Mouse (Mus musculus): ENCODE measurements around the gene Slc46a1. TPM values are rescaled to one million over a fixed set of nuclear protein-coding genes. Genes with fewer than 3 reads are reported as not detected.
A peak's percentile ranks its signal among the peaks of the same experiment; 100 is the strongest.

The Slc46a1 gene
- total and polyA plus RNA-seq, 3 experiments, result 8.3 to 11.6 TPM; not detected in 1

DNA sequence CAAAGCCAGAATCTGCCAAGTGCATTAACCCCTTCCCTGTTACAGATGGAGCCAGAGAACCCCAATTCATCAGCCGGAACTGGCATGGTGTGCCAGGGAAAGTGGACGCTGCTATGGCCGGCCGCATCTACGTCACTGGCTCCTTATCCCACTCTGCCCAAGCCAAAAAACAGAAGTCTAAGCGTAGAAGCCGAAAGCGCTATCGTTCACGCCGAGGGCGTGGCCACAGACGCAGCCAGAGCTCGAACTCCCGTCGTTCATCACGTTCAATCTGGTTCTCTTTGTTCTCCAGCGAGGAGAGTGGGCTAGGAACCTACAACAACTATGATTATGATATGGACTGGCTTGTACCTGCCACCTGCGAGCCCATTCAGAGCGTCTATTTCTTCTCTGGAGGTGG is 36.0 kb downstream of the Slc46a1 start:
- H3K79me2 ChIP-seq (ENCODE audit: control insufficient read depth, insufficient read depth, low read length, poor library complexity), result no peaks in the 10 kb centered on the region
- no peaks in the 10 kb centered on the region; a peak in 1 of 4 replicates for H3K27me3 ChIP-seq (ENCODE audit: control insufficient read depth in 1 of 2, insufficient read depth in 2 of 2, low read length in 2 of 2)
- peak; percentile 84 for DNase-seq (ENCODE audit: low read depth, low spot score)
- H3K4me3 ChIP-seq (ENCODE audit: control insufficient read depth in 1 of 2, insufficient read depth in 1 of 2, low read depth in 2 of 2, low read length in 2 of 2), result no peak overlapping the region
- H3K27ac ChIP-seq (ENCODE audit: control insufficient read depth, low read depth, low read length), result no peak overlapping the region
- TF ChIP-seq GATA1 (IDR thresholded peaks at IDR 0.05; ENCODE audit: low read depth, low read length), result peak; percentile 2; the same call in 1 of the 2 replicates
- no peak for TF ChIP-seq UBTF (IDR thresholded peaks at IDR 0.05; ENCODE audit: borderline replicate concordance, insufficient read depth, low read depth, low read length)
- no peak for TF ChIP-seq POLR2AphosphoS5 (IDR thresholded peaks at IDR 0.05; ENCODE audit: borderline replicate concordance, low read depth, low read length)
- TF ChIP-seq TCF12 (IDR thresholded peaks at IDR 0.05; ENCODE audit: low read depth, low read length), result no peak
- no peak for TF ChIP-seq MXI1 (IDR thresholded peaks at IDR 0.05; ENCODE audit: low read depth, low read length)
- H3K4me1 ChIP-seq (ENCODE audit: control insufficient read depth in 1 of 2, insufficient read depth in 2 of 2, low read length in 2 of 2), result peaks cover 0 to 26% of the 10 kb centered on the region in 2 experiments; a peak in 3 of 4 replicates
- no peak overlapping the region for H3K9ac ChIP-seq (ENCODE audit: control insufficient read depth, low read depth, low read length, poor library complexity, severe bottlenecking)
- no peaks in the 10 kb centered on the region for H3K9me3 ChIP-seq (replicated peaks; ENCODE audit: insufficient read depth, low read length)
- H3K36me3 ChIP-seq (ENCODE audit: control insufficient read depth in 1 of 2, insufficient read depth in 2 of 2, low read length in 2 of 2), result peaks cover 3 to 7% of the 10 kb centered on the region in 2 experiments; a peak in 3 of 4 replicates

DNA sequence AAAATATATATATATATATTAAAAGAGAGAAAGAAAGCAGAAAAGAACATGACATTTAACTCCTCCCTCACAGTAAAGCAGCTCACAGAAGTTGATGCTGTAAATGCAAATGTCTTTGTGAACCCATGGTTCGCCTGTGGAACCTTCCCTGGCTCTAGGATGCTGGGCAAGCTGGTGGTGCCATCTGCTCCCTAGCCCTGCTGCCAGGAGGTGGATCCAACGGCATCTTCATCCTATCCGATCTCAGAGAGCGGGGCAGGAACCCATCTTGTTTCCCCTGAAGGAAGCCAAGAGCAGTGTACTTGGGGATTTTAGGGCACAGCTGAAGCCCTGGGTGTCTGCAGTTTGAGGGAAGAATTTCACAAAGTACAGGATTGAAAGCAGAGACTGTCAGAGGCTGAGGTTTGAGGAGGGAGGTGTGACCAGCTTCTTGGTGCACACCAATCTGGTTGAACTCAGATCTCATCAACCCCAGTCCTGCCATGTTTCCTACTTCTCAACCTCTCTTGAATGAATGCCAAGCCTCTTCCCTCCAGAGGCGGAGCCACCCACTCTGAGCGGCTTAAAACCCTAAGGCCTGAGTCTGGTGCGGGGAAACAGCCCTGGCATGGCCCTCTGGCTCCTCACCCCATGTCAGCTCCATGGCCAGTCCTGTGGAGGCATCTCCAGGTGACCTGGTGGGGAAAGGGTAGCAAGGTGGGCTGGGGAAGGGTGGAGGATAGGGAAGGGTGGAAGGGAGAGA is 37.6 kb downstream of the Slc46a1 start, which contains the start of gene Sebox:
TSS of gene Sebox (plus strand) at position 539 of the 742 bp plus-strand sequence.
- TF ChIP-seq RCOR1 (IDR thresholded peaks at IDR 0.05; ENCODE audit: low read depth, low read length) (peak; percentile 79), ZC3H11A (IDR thresholded peaks at IDR 0.05; ENCODE audit: low read depth, low read length) (no peak), NELFE (IDR thresholded peaks at IDR 0.05; ENCODE audit: low read depth, low read length) (no peak)
- Histone ChIP-seq H3K9me3 (replicated peaks; ENCODE audit: insufficient read depth, low read length) (no peaks in the 10 kb centered on the region), H3K36me3 (ENCODE audit: control insufficient read depth in 1 of 2, insufficient read depth in 2 of 2, low read length in 2 of 2) (peaks cover 7 to 14% of the 10 kb centered on the region in 2 experiments; a peak in 3 of 4 replicates), H3K27ac (ENCODE audit: control insufficient read depth, low read depth, low read length) (no peak within 1 kb of the TSS), H3K4me1 (ENCODE audit: control insufficient read depth in 1 of 2, insufficient read depth in 2 of 2, low read length in 2 of 2) (peaks cover 0 to 20% of the 10 kb centered on the region in 2 experiments; a peak in 3 of 4 replicates), H3K27me3 (ENCODE audit: control insufficient read depth in 1 of 2, insufficient read depth in 2 of 2, low read length in 2 of 2) (no peaks in the 10 kb centered on the region; a peak in 1 of 4 replicates), H3K79me2 (ENCODE audit: control insufficient read depth, insufficient read depth, low read length, poor library complexity) (no peaks in the 10 kb centered on the region), H3K4me3 (ENCODE audit: control insufficient read depth in 1 of 2, insufficient read depth in 1 of 2, low read depth in 2 of 2, low read length in 2 of 2) (no peak within 1 kb of the TSS), H3K9ac (ENCODE audit: control insufficient read depth, low read depth, low read length, poor library complexity, severe bottlenecking) (no peak within 1 kb of the TSS)
- DNase-seq (ENCODE audit: low read depth, low spot score), result peak; percentile 82

DNA sequence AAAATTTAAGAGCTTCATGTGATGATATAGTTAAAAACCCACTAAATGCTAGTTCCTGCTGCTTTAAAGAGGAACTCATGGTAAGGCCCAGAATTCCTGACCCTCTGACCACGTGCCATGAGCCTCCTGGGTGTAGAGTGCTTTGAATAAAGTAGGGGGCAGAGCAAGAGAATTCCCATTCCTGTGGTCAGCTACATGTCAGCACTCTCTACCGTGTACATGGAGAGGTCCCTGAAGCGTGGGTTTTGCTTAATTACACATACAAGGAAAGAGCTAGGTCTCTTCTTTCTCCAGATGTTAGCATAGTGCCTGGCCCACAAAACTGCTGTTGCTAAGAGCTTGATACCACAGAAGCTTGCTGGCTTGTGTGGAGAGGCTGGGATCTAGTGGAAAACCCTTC is 39.9 kb downstream of the Slc46a1 start:
- H3K27ac ChIP-seq (ENCODE audit: control insufficient read depth, low read depth, low read length), result no peak overlapping the region
- H3K4me3 ChIP-seq (ENCODE audit: control insufficient read depth in 1 of 2, insufficient read depth in 1 of 2, low read depth in 2 of 2, low read length in 2 of 2), result no peak overlapping the region
- no peaks in the 10 kb centered on the region for H3K9me3 ChIP-seq (replicated peaks; ENCODE audit: insufficient read depth, low read length)
- peaks cover 3 to 14% of the 10 kb centered on the region in 2 experiments; a peak in 2 of 4 replicates for H3K36me3 ChIP-seq (ENCODE audit: control insufficient read depth in 1 of 2, insufficient read depth in 2 of 2, low read length in 2 of 2)
- H3K9ac ChIP-seq (ENCODE audit: control insufficient read depth, low read depth, low read length, poor library complexity, severe bottlenecking), result no peak overlapping the region
- H3K4me1 ChIP-seq (ENCODE audit: control insufficient read depth in 1 of 2, insufficient read depth in 2 of 2, low read length in 2 of 2), result peaks cover 0 to 17% of the 10 kb centered on the region in 2 experiments; a peak in 2 of 4 replicates
- TF ChIP-seq POLR2AphosphoS2 (IDR thresholded peaks at IDR 0.05; ENCODE audit: low read length), result no peak
- TF ChIP-seq SMC3 (IDR thresholded peaks at IDR 0.05; ENCODE audit: low read depth, low read length), result no peak
- TF ChIP-seq GABPA (IDR thresholded peaks at IDR 0.05; ENCODE audit: low read depth, low read length), result no peak
- no peak for TF ChIP-seq MAFK (IDR thresholded peaks at IDR 0.05; ENCODE audit: borderline replicate concordance, low read depth, low read length)
- TF ChIP-seq SIN3A (IDR thresholded peaks at IDR 0.05; ENCODE audit: low read length), result no peak
- TF ChIP-seq MEF2A (IDR thresholded peaks at IDR 0.05; ENCODE audit: extremely low read depth, insufficient replicate concordance, low read depth, low read length, poor library complexity, severe bottlenecking), result no peak
- no peak for TF ChIP-seq ZMIZ1 (IDR thresholded peaks at IDR 0.05; ENCODE audit: low read depth, low read length)
- no peak for TF ChIP-seq ZNF384 (IDR thresholded peaks at IDR 0.05; ENCODE audit: low read depth, low read length)
- TF ChIP-seq POLR2A (IDR thresholded peaks at IDR 0.05; ENCODE audit: control insufficient read depth in 1 of 2, insufficient read depth in 1 of 2, low read depth in 1 of 2, low read length in 2 of 2, poor library complexity in 1 of 2), result no peak
- no peak for TF ChIP-seq RAD21 (IDR thresholded peaks at IDR 0.05; ENCODE audit: low read depth, low read length)
- TF ChIP-seq BHLHE40 (IDR thresholded peaks at IDR 0.05; ENCODE audit: borderline replicate concordance, low read depth, low read length), result no peak
- TF ChIP-seq MYB (IDR thresholded peaks at IDR 0.05; ENCODE audit: low read depth, low read length), result no peak
- no peak for DNase-seq (ENCODE audit: low read depth, low spot score)
- H3K27me3 ChIP-seq (ENCODE audit: control insufficient read depth in 1 of 2, insufficient read depth in 2 of 2, low read length in 2 of 2), result no peaks in the 10 kb centered on the region
- H3K79me2 ChIP-seq (ENCODE audit: control insufficient read depth, insufficient read depth, low read length, poor library complexity), result no peaks in the 10 kb centered on the region
